In the genomic region with DNA sequence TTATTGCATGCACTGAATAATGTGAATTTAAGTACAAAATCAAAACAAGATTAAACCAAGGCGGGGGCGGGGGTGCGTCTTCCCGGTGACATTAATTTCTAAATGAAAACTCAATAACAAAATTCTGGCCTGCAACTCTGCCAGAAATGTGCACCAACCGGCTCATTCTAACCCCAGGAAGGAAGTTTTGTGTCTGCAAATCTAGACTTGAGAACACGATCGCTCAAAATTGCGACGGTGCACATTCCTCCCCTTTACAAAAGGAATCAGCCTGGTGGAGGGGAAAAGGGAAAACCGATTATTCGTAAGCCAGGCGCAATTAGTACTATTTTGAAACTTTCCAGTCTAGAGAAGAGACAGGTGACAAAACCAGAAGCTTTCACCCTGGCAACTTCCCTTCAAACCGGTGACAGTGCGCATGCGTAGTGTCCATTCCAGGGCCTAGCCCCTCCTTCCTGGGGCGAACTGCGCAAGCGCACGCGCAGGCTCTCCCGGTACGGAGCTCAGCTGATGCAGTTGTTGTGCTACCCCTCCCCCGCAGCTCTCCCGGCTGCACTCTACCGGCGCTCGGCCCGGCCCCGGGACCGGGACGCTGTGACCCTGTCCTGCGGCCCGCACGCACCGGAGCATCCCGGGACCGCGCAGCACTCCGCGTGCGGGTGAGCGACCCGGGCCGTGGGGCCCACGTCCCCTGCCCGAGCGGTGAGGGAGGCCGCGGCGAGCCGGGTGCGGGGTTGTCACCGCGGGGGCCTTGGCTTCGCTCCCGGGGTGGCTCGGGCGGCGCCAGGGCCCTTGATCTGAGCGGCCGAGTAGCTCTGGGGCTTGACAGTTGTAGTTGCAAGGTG, we compare ENCODE assay signal across 8 mouse cellular contexts. TPM values are rescaled to one million over a fixed set of nuclear protein-coding genes. Genes with fewer than 3 reads are reported as not detected.
A peak's percentile ranks its signal among the peaks of the same experiment; 100 is the strongest.
DNase-seq lines count a peak whose midpoint lies in the region; ATAC-seq lines count a peak whose summit lies in the region.

A gene (plus strand): TSS at position 458 of the 845 bp plus-strand sequence.

- ATAC-seq in forebrain, embryonic 14.5 days, result peak; percentile 100
- peak; percentile 100 for ATAC-seq in neural tube, embryonic 15.5 days (ENCODE audit: low FRiP score)

- no peaks in the 10 kb centered on the region for H3K9me3 ChIP-seq in forebrain, embryonic 14.5 days (replicated peaks; ENCODE audit: control insufficient read depth, low read length)
- no peaks in the 10 kb centered on the region for H3K9me3 ChIP-seq in neural tube, embryonic 15.5 days (replicated peaks)

- peak within 1 kb of the TSS; percentile 72 for H3K4me2 ChIP-seq in forebrain, embryonic 14.5 days (ENCODE audit: low read length)
- H3K4me2 ChIP-seq in neural tube, embryonic 15.5 days, result peak within 1 kb of the TSS; percentile 69

- peak within 1 kb of the TSS; percentile 81 for H3K27ac ChIP-seq in forebrain, embryonic 14.5 days (ENCODE audit: low read depth, low read length)
- H3K27ac ChIP-seq in neural tube, embryonic 15.5 days (replicated peaks), result peak within 1 kb of the TSS; percentile 86

- 4% methylated on average over 48 of the region's 61 CpGs for WGBS in forebrain, embryonic 14.5 days
- 3% methylated on average over 61 of the region's 61 CpGs for WGBS in neural tube, embryonic 15.5 days

- H3K36me3 ChIP-seq in forebrain, embryonic 14.5 days (ENCODE audit: control insufficient read depth, insufficient read depth, low read length), result peaks cover 18% of the 10 kb centered on the region
- H3K36me3 ChIP-seq in neural tube, embryonic 15.5 days, result peaks cover 16% of the 10 kb centered on the region

- peaks cover 5% of the 10 kb centered on the region for H3K4me1 ChIP-seq in forebrain, embryonic 14.5 days (ENCODE audit: control insufficient read depth, insufficient read depth, low read length)
- peaks cover 13% of the 10 kb centered on the region for H3K4me1 ChIP-seq in neural tube, embryonic 15.5 days

- H3K4me3 ChIP-seq in forebrain, embryonic 14.5 days (ENCODE audit: low read depth, low read length), result peak within 1 kb of the TSS; percentile 91
- H3K4me3 ChIP-seq in neural tube, embryonic 15.5 days (replicated peaks), result peak within 1 kb of the TSS; percentile 99

- DNase-seq in ES-CJ7 (ENCODE audit: low read depth, low spot score), result peak; percentile 98
- peak; percentile 97 for DNase-seq in cerebellum, adult 11 months
- peak; percentile 99 for DNase-seq in forebrain, embryonic 14.5 days (ENCODE audit: low spot score)
- DNase-seq in heart, postnatal 14 days, result peak; percentile 97 to 99
- DNase-seq in layer of hippocampus, adult 11-12 months (ENCODE audit: low spot score), result peak; percentile 96
- peak; percentile 96 to 97 for DNase-seq in lung, adult 18-20 months
- DNase-seq in testis, postnatal 14 days (ENCODE audit: low spot score), result peak; percentile 95

- H3K27me3 ChIP-seq in forebrain, embryonic 14.5 days (replicated peaks; ENCODE audit: control insufficient read depth, insufficient read depth, low read length), result no peaks in the 10 kb centered on the region
- H3K27me3 ChIP-seq in neural tube, embryonic 15.5 days (replicated peaks), result no peaks in the 10 kb centered on the region

- intact Hi-C loops in heart, postnatal 14 days (cut with DNase I), result loop anchor here (10.0 kb wide), 1 partner anchor 515 kb away; no protein-coding TSS in a partner anchor

- H3K9ac ChIP-seq in forebrain, embryonic 14.5 days (ENCODE audit: low read length), result peak within 1 kb of the TSS; percentile 96
- peak within 1 kb of the TSS; percentile 96 for H3K9ac ChIP-seq in neural tube, embryonic 15.5 days (replicated peaks)

RNA-seq across cellular contexts. Expression of the gene that starts here (rescaled TPM):
- 36.8 and 41.3 TPM in 2 replicates for polyA plus RNA-seq in forebrain, embryonic 14.5 days (2014; fragmentation: Nextera tagmentation; extraction: Ambion mirVana)
- total RNA-seq in heart, postnatal 14 days (2021), result 100 to 1,000 TPM; 126 to 129 TPM
- polyA plus RNA-seq in neural tube, embryonic 15.5 days (2015; fragmentation: Nextera tagmentation; extraction: Ambion mirVana), result 34.4 and 34.6 TPM in 2 replicates

Comparison
In these comparisons a context has a peak if more than half of its experiments do, and no peak if none do; other contexts are left out.
1. Peak in every context shown above with its lines: DNase-seq, ATAC-seq, H3K4me3 ChIP-seq and H3K27ac ChIP-seq.